Mouse (Mus musculus) R1 (cell line): ENCODE measurements around the gene Gm3448.

Experiments
- DNase-seq: peaks from one replicate; pipeline ENCODE4 v3.0.0-alpha.2; 2018; ENCODE audit warnings: low read depth, low spot score

Gm3448 gene

DNA sequence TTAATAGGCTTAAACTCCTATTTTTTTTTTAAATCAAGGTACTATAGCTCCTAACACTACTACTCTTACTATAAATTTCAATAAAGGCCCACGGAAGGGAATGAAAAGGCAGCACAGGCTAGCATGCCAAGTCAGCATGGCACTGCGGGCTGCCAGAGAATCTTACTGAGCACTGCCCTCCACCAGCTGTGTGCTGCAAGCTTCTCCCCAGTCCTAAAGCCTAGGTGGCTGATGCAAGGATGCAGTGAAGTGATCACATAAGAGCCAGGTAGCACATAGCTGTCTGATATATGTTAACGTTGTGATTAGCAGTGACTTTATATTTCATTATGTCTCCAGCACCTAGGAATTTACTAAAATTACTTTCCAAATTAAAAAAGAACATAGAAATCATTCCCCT lies 81.4 kb downstream of the Gm3448 start:
- no peak for DNase-seq

GRCm38 (mm10) chr17:14958686-14959327 lies 82.5 kb downstream of the Gm3448 start:
- DNase-seq = no peak

GRCm38 (mm10) chr17:14953452-14953851 lies 87.9 kb downstream of the Gm3448 start:
- DNase-seq = peak; percentile 65

- no peak for DNase-seq
Measured at GRCm38 (mm10) chr17:14949161-14949827, 92.0 kb downstream of the Gm3448 start.
